Mouse (Mus musculus) monocyte, adult 5-6 weeks (primary cell): ENCODE measurements around the gene Abca2. TPM values are rescaled to one million over a fixed set of nuclear protein-coding genes. Genes with fewer than 3 reads are reported as not detected.

Experiments
- ATAC-seq: fragments of 153-309, 156-312 bp; replicated peaks from 2 replicates; pipeline ENCODE4 v1.8.0; 2017; ENCODE audit warnings: mild to moderate bottlenecking; ENCODE audit not compliant: low TSS enrichment, insufficient number of reproducible peaks, severe bottlenecking, poor library complexity, low FRiP score
- total RNA-seq: library from RNA; stranded (forward); fragments of 200-1000, 200-491, 200-594 nt; gene quantifications from 3 replicates; pipeline ENCODE4 v1.2.3, GENCODE M21; 2017

Gene Abca2
- total RNA-seq, 1 experiment from 2014 or later: 16.8 TPM

- ATAC-seq: no peak
Measured at GRCm38 (mm10) chr2:25456205-25456953, 27.9 kb downstream of the Abca2 start, which contains the start of gene Clic3. TSS of gene Clic3 (plus strand) at chr2:25456838.

DNA sequence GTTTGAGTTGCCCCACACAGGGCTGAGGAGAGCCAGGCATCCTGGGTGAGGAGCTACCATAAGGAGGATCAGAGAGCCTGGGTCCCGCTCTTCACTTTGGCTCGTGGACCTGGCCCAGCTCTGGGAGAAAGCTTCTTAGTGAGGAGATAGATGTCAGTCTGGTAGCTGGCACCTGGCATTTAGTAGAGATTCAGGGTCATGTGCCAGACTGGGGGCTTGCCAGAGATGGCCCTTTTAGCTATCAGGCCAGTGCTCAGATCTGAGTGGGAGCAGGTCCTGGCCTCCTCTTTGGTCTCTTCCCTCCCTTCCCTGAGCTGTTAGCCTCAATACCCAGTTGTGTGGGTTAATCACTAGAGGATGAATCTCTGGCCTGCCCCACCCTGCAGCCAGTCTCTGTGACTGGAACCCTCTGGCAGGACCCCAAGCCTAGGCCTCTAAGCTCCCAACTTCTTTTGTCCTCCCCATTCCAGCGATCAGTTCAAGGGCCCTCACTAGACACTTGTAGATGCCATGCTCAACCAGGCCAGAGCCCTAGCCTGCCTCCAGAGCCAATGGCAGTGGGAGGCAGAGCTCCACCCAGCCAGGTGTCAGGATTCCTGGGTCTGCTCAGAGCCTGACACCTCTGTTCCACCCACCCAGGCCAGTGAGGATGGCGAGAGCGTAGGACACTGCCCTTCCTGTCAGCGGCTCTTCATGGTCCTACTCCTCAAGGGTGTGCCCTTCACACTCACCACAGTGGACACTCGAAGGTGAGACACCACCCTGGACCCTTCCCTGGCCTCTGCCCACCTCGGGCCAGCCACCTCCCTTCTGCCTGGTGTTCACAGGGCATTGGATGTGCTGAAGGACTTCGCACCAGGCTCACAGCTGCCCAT lies 28.8 kb downstream of the Abca2 start:
- ATAC-seq: no peak

- no peak for ATAC-seq
Measured at GRCm38 (mm10) chr2:25458911-25459310, 30.4 kb downstream of the Abca2 start.

DNA sequence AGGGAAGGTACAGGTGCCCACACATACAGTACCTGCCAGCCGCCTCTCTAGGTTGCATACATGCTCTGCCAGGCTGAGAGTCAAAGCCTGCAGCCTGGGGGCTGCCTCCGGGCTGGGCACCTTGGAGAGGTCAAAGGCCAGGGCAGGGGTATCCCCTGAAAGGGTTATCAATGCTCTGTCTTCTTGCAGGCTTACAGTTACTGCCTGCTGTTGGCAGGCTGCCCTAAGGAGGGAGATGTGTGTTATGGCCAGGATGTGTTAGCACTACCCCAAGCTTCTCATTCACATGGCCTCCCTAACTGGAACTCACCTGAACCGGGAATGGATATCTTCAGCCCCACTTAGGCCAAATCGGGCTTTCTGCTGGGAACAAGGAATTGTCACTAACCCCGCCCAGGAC lies 31.6 kb downstream of the Abca2 start:
- ATAC-seq: no peak

DNA sequence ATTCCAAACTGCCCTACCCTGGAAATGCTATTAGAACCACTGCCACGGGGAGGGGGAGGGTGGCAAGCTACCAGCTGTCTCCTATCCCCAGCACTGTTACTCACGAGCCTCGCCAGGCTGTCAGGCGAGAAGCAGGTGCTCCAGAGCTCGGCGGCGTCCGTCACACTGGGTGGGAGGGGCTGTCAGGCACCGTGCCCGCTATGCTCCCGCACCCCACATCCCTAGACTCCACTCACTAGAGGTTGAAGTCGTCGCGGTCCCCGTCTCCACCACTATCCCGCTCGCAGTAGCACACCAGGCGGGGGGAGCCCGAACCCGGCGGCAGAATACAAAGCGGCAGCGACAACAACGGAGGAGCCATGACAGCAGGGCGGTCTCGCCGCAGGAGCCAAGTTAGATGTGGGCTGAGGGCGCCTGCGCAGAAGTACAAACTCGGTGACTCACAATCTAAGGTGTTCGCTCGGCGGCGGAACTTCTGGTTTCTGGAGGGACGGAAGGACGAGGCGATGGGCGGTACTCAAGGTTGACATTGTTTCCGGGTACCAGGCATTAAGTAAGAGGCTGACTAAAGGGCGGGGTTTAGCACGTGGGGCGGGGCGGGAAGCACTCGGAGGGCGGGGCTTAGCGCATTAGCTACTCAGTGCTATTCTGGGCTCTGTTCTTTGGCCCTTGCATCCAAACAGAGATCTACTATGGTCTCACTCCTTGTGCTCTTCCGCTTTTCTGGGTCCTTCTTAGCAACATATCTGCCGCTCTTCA lies 32.2 kb downstream of the Abca2 start, which contains the start of gene Paxx:
Gene Paxx, minus strand, starts transcription at position 544 of the 759 bp plus-strand sequence.
- peak; percentile 92 for ATAC-seq

- no peak for ATAC-seq
Measured at GRCm38 (mm10) chr2:25461407-25461806, 32.9 kb downstream of the Abca2 start.

GRCm38 (mm10) chr2:25463630-25464029 lies 35.1 kb downstream of the Abca2 start:
- no peak for ATAC-seq

DNA sequence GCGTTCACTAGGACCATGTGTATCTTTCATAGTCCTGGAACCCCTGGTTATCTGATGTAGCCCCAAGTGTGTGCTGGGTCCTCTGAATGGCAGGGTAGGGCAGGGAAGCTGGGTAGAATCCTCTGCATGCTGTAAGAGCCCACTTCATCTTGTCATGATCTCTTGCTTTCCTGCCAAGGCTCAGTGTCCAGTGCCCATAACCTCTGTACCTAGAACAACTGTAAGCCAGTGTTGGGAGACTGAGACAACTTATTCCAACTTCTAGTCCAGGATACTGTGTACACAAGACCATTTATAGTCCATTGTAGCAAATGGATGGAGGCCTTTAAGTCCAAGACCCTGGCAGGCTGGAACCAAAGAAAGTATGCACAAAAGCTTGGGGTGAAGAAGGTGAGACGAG lies 36.8 kb downstream of the Abca2 start:
- ATAC-seq: no peak

GRCm38 (mm10) chr2:25465816-25466635 lies 37.5 kb downstream of the Abca2 start:
- 0 out of 2 replicates have a peak, but pooled peaks have one; percentile 28 for ATAC-seq

DNA sequence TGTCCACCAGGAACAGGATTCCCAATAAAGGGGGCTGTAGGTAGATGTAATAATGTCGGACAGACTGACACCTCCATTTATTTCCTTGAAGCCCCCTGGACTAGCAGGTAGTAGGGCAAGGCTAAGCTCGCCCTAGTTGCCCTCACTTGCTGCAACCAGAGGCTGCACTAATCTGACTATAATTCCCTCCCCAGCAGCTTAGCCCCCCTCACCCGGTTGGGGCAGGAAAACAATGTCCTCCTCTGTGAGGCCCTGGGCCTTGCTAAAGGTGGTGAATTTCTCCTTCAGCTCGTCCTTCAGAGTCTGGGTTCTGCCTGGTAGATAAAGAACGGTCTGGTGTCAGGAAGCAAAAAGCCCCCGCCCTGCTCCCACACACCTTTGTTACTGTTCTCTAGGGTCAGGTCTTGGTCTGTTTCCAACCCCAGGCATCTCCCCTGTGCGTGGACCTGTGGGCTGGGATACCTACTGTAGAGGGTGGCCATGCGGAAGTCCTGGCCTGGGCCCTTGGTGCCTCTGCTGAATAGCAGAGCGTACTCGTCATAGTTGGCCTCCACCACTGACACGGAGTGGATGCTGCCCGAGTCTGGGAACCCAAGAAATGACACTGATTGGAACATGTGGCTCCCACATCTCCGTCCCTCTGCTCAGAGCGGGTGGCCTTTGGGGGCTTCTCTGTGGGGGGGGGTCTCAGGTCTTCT lies 39.3 kb downstream of the Abca2 start:
- ATAC-seq: no peak

DNA sequence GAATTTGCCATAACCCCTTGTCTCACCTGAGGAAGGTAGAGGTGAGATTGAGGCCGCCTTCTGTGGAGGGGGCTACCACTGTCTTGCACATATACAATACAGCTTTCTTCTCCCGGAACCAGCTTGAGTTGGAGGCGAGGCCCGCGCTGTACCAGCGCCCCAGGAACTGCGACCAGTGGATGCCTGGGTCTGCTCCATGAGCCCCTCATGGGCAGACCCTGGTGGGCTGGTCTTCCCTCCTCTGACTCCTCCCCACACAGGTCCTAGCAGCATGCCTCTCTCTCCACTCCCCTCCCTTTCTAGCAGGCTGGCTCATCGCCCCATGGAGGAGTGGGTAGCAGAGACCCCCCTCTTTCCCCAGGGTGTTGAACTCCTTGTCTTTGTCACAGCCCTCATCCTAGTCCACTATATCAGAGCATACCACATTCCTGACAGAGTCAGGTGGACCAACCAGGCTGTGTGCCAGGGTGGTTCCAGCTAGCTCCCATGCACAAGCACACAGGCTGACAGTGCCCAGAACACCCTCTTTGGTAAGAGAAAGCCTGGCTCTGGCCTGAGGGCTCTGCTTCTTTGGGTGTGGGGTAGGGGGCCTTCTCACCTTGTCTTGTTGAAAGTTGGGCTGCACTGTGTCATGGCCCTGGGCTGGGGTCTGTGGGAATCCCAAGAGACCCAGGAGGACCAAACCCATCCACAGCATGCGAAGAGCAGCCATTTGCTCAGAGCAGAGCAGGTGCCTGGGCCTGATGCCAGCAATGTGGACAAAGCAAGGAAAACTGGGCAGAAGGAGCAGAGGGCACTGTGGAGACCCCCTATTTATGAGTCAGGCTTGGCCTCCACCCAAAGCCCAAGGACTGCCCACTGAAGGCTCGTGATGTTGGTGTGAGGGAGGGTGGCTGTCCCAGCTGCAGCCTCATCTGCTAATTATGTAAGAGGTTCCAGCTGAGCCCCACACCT lies 40.7 kb downstream of the Abca2 start:
- no peak for ATAC-seq

DNA sequence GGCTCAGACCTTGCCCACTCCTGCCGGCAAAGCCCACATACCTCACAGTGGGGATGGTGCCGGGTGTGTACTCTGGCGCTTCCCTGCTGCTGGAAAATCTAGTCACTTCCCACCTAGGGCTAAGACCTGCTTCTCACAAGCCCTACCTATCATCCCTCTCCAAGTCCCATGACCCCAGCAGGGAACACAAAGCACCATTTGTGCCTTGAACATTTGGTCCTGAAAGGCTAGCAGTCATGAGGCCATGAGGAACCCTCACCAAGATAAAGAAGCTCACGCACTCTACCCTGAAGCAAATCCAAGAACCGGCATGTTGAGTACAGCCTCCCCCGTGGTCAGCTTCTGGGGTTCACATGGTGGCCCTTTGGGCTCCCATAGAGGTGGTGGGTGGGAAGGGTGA lies 41.5 kb downstream of the Abca2 start, which contains the start of gene Ptgds:
Gene Ptgds, minus strand, starts transcription at position 78 of the 400 bp plus-strand sequence.
- no peak for ATAC-seq

- ATAC-seq: no peak
Measured at GRCm38 (mm10) chr2:25472550-25472949, 44.0 kb downstream of the Abca2 start.

DNA sequence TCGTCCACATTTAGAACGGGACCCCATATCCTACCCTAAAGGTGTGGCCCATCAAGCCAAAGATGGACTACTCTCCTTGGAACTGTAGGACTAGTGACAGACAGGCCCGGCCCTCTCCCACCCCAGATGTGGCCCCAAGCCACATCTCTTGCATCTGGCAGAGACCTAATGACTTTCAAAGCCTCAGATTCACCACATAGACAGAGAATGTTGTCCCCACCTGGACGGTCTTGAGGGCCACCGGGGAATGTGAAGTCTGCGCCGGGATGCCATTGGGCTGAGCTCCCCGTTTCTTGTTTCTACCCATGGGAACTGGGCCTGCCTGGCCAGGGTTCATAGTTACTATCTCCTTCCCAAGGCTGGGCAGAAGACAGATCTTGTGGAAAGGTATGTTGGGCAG lies 49.0 kb downstream of the Abca2 start:
- no peak for ATAC-seq

- no peak for ATAC-seq
Measured at GRCm38 (mm10) chr2:25477967-25478675, 49.6 kb downstream of the Abca2 start.
